Mouse (Mus musculus): Measurements from ENCODE around the gene Tpd52l2. TPM values are rescaled to one million over a fixed set of nuclear protein-coding genes. Genes with fewer than 3 reads are reported as not detected.

The Tpd52l2 gene
- polyA plus RNA-seq, 1 experiment from 2014 or later = 164 TPM

GRCm38 (mm10) chr2:181519201-181519600 is 22.3 kb downstream of the Tpd52l2 start:
- Histone ChIP-seq H3K9me3 (ENCODE audit: control insufficient read depth, low read length) (no peaks in the 10 kb centered on the region), H3K27ac (replicated peaks; ENCODE audit: low read depth, low read length) (peak overlapping the region; percentile 97), H3K27me3 (replicated peaks; ENCODE audit: control insufficient read depth, insufficient read depth, low read length) (no peaks in the 10 kb centered on the region), H3K9ac (ENCODE audit: low read depth, low read length) (peak overlapping the region; percentile 94), H3K4me1 (ENCODE audit: control insufficient read depth, insufficient read depth, low read length) (peaks cover 14% of the 10 kb centered on the region), H3K36me3 (ENCODE audit: control insufficient read depth, insufficient read depth, low read length) (peaks cover 41% of the 10 kb centered on the region), H3K4me2 (ENCODE audit: low read depth, low read length) (peak overlapping the region; percentile 62), H3K4me3 (ENCODE audit: low read depth, low read length) (peak overlapping the region; percentile 94)
- no peak for DNase-seq (ENCODE audit: low spot score)
- ATAC-seq (ENCODE audit: low read depth) = no peak
- 73% methylated on average over 3 of the region's 3 CpGs for WGBS

- H3K4me1 ChIP-seq (ENCODE audit: control insufficient read depth, insufficient read depth, low read length) = peaks cover 14% of the 10 kb centered on the region
- H3K27me3 ChIP-seq (replicated peaks; ENCODE audit: control insufficient read depth, insufficient read depth, low read length) = no peaks in the 10 kb centered on the region
- H3K36me3 ChIP-seq (ENCODE audit: control insufficient read depth, insufficient read depth, low read length) = peaks cover 31% of the 10 kb centered on the region
- peak; percentile 99 for ATAC-seq (ENCODE audit: low read depth)
- DNase-seq (ENCODE audit: low spot score) = peak; percentile 99
- peak within 1 kb of the TSS; percentile 94 for H3K9ac ChIP-seq (ENCODE audit: low read depth, low read length)
- peak within 1 kb of the TSS; percentile 94 for H3K4me3 ChIP-seq (ENCODE audit: low read depth, low read length)
- no peaks in the 10 kb centered on the region for H3K9me3 ChIP-seq (ENCODE audit: control insufficient read depth, low read length)
- WGBS = under 1% methylated on average over 67 of the region's 74 CpGs
- peak within 1 kb of the TSS; percentile 97 for H3K27ac ChIP-seq (replicated peaks; ENCODE audit: low read depth, low read length)
- peak within 1 kb of the TSS; percentile 62 for H3K4me2 ChIP-seq (ENCODE audit: low read depth, low read length)
These were observed 23.4 kb downstream of the Tpd52l2 start, which contains the start of gene Dnajc5 for GRCm38 (mm10) chr2:181520118-181520935. Dnajc5 (plus strand) TSS chr2:181520485.

DNA sequence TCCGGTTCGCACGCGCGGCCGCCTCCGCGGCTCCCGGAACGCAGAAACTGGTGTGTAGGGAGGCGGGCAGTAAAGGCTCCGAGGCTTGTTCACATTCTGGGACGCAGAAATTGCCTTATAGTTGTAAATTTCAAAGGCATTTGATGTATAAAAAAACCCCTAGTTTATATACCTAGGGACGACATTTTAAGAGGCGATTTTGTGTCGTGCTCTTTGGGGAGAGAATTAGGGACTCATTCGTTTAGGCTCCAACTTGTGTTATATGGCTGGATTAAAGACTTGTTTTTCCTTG is 23.9 kb downstream of the Tpd52l2 start:
- Histone ChIP-seq H3K9ac (ENCODE audit: low read depth, low read length) (peak overlapping the region; percentile 94), H3K27ac (replicated peaks; ENCODE audit: low read depth, low read length) (peak overlapping the region; percentile 97), H3K36me3 (ENCODE audit: control insufficient read depth, insufficient read depth, low read length) (peaks cover 25% of the 10 kb centered on the region), H3K4me1 (ENCODE audit: control insufficient read depth, insufficient read depth, low read length) (peaks cover 14% of the 10 kb centered on the region), H3K4me3 (ENCODE audit: low read depth, low read length) (peak overlapping the region; percentile 94), H3K9me3 (ENCODE audit: control insufficient read depth, low read length) (no peaks in the 10 kb centered on the region), H3K27me3 (replicated peaks; ENCODE audit: control insufficient read depth, insufficient read depth, low read length) (no peaks in the 10 kb centered on the region), H3K4me2 (ENCODE audit: low read depth, low read length) (peak overlapping the region; percentile 62)
- DNase-seq (ENCODE audit: low spot score) (no peak), ATAC-seq (ENCODE audit: low read depth) (no peak)
- 0% methylated on average over 17 of the region's 17 CpGs for WGBS

GRCm38 (mm10) chr2:181521491-181521890 is 24.5 kb downstream of the Tpd52l2 start:
- DNase-seq (ENCODE audit: low spot score) = no peak
- WGBS = 52% methylated on average over 10 of the region's 10 CpGs
- Histone ChIP-seq H3K4me1 (ENCODE audit: control insufficient read depth, insufficient read depth, low read length) (peaks cover 14% of the 10 kb centered on the region), H3K27me3 (replicated peaks; ENCODE audit: control insufficient read depth, insufficient read depth, low read length) (no peaks in the 10 kb centered on the region), H3K9me3 (ENCODE audit: control insufficient read depth, low read length) (no peaks in the 10 kb centered on the region), H3K36me3 (ENCODE audit: control insufficient read depth, insufficient read depth, low read length) (peaks cover 21% of the 10 kb centered on the region), H3K4me2 (ENCODE audit: low read depth, low read length) (peak overlapping the region; percentile 62), H3K27ac (replicated peaks; ENCODE audit: low read depth, low read length) (no peak overlapping the region), H3K4me3 (ENCODE audit: low read depth, low read length) (peak overlapping the region; percentile 94), H3K9ac (ENCODE audit: low read depth, low read length) (peak overlapping the region; percentile 94)
- no peak for ATAC-seq (ENCODE audit: low read depth)

- no peaks in the 10 kb centered on the region for H3K27me3 ChIP-seq (replicated peaks; ENCODE audit: control insufficient read depth, insufficient read depth, low read length)
- H3K4me2 ChIP-seq (ENCODE audit: low read depth, low read length) = no peak overlapping the region
- no peak for ATAC-seq (ENCODE audit: low read depth)
- H3K4me1 ChIP-seq (ENCODE audit: control insufficient read depth, insufficient read depth, low read length) = peaks cover 14% of the 10 kb centered on the region
- H3K27ac ChIP-seq (replicated peaks; ENCODE audit: low read depth, low read length) = no peak overlapping the region
- WGBS = 71% methylated on average over 5 of the region's 5 CpGs
- peaks cover 13% of the 10 kb centered on the region; the same call in 1 of the 2 replicates for H3K36me3 ChIP-seq (ENCODE audit: control insufficient read depth, insufficient read depth, low read length)
- no peak overlapping the region for H3K9ac ChIP-seq (ENCODE audit: low read depth, low read length)
- H3K9me3 ChIP-seq (ENCODE audit: control insufficient read depth, low read length) = no peaks in the 10 kb centered on the region
- DNase-seq (ENCODE audit: low spot score) = no peak
- H3K4me3 ChIP-seq (ENCODE audit: low read depth, low read length) = no peak overlapping the region
These were observed 25.9 kb downstream of the Tpd52l2 start for GRCm38 (mm10) chr2:181522811-181523210.

DNA sequence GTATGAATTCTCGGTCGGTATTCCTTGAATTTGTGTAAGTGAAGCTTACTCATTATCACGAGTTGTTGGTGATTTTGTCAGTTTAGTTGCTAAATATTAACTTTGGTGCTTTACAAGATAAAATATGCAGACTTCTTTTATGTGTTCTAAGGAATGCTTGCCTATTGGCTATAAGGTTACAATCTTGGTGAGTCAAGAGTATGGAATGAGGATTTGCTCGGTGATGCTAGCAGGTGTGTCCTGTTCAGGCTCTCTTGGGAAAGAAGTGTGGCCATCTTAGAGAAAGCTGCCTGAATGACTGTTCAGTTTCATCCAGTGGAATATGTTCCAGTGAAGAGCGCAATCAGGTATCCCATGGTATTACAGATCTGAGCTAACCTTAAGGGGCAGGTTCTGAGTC is 28.6 kb downstream of the Tpd52l2 start:
- DNase-seq (ENCODE audit: low spot score) (peak; percentile 29), ATAC-seq (ENCODE audit: low read depth) (no peak)
- no peak overlapping the region for H3K4me2 ChIP-seq (ENCODE audit: low read depth, low read length)
- no peaks in the 10 kb centered on the region for H3K27me3 ChIP-seq (replicated peaks; ENCODE audit: control insufficient read depth, insufficient read depth, low read length)
- H3K27ac ChIP-seq (replicated peaks; ENCODE audit: low read depth, low read length) = no peak overlapping the region
- H3K9ac ChIP-seq (ENCODE audit: low read depth, low read length) = no peak overlapping the region
- peaks cover 34% of the 10 kb centered on the region for H3K36me3 ChIP-seq (ENCODE audit: control insufficient read depth, insufficient read depth, low read length)
- peaks cover 4% of the 10 kb centered on the region for H3K4me1 ChIP-seq (ENCODE audit: control insufficient read depth, insufficient read depth, low read length)
- 86% methylated on average over 5 of the region's 5 CpGs for WGBS
- H3K4me3 ChIP-seq (ENCODE audit: low read depth, low read length) = no peak overlapping the region
- H3K9me3 ChIP-seq (ENCODE audit: control insufficient read depth, low read length) = peaks cover 13% of the 10 kb centered on the region

DNA sequence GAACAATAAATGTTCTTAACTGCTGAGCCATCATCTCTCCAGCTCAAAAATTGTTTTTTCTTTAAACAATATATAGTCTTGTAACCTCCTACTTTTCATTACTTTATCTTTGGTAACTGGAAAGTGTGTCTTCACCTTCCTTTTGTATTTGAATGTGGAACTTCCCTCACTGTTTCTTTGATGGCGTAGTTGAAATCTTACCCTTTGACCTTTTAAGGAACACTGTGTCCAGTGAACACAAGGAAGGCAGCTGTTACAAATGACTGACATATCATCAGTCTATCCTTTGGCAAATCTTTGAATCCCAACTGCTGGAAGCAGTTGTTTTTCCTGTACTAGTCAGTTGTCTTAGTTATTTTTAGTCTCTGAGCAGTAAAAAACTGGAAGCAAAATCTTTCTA is 32.1 kb downstream of the Tpd52l2 start:
- DNase-seq (ENCODE audit: low spot score) (no peak), ATAC-seq (ENCODE audit: low read depth) (no peak)
- Histone ChIP-seq H3K9ac (ENCODE audit: low read depth, low read length) (no peak overlapping the region), H3K27ac (replicated peaks; ENCODE audit: low read depth, low read length) (no peak overlapping the region), H3K4me2 (ENCODE audit: low read depth, low read length) (no peak overlapping the region), H3K4me3 (ENCODE audit: low read depth, low read length) (no peak overlapping the region), H3K4me1 (ENCODE audit: control insufficient read depth, insufficient read depth, low read length) (no peaks in the 10 kb centered on the region), H3K27me3 (replicated peaks; ENCODE audit: control insufficient read depth, insufficient read depth, low read length) (no peaks in the 10 kb centered on the region), H3K36me3 (ENCODE audit: control insufficient read depth, insufficient read depth, low read length) (peaks cover 48% of the 10 kb centered on the region), H3K9me3 (ENCODE audit: control insufficient read depth, low read length) (peaks cover 25% of the 10 kb centered on the region)
- WGBS = 91% methylated on average over 1 of the region's 1 CpGs

GRCm38 (mm10) chr2:181532589-181532988 is 35.6 kb downstream of the Tpd52l2 start:
- no peak for DNase-seq (ENCODE audit: low spot score)
- no peak overlapping the region for H3K9ac ChIP-seq (ENCODE audit: low read depth, low read length)
- H3K36me3 ChIP-seq (ENCODE audit: control insufficient read depth, insufficient read depth, low read length) = peaks cover 42% of the 10 kb centered on the region
- H3K4me1 ChIP-seq (ENCODE audit: control insufficient read depth, insufficient read depth, low read length) = no peaks in the 10 kb centered on the region
- no peaks in the 10 kb centered on the region for H3K27me3 ChIP-seq (replicated peaks; ENCODE audit: control insufficient read depth, insufficient read depth, low read length)
- H3K4me3 ChIP-seq (ENCODE audit: low read depth, low read length) = no peak overlapping the region
- H3K9me3 ChIP-seq (ENCODE audit: control insufficient read depth, low read length) = peaks cover 25% of the 10 kb centered on the region
- WGBS = 96% methylated on average over 3 of the region's 3 CpGs
- ATAC-seq (ENCODE audit: low read depth) = no peak
- H3K4me2 ChIP-seq (ENCODE audit: low read depth, low read length) = no peak overlapping the region
- no peak overlapping the region for H3K27ac ChIP-seq (replicated peaks; ENCODE audit: low read depth, low read length)

DNA sequence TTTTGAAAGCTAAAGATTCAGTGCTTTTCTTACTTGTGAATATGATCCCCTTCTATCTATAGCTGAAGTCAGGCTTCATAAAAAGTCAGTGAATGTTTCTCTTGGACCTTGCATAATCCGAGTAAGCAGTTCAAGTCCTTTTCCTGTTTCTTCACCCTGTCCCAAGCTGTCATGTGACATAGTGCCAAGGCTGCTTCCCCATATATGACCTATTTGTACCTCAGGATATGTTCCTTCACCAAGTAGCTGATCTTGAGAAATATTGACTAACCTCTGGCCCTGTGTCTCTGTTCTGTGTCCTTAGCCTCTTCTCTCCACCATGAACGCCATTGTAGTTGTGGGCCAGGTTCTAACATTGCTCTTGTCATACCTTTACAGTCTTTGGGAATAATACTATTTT is 39.5 kb downstream of the Tpd52l2 start:
- ATAC-seq (ENCODE audit: low read depth) (no peak), DNase-seq (ENCODE audit: low spot score) (no peak)
- Histone ChIP-seq H3K9me3 (ENCODE audit: control insufficient read depth, low read length) (0 out of 2 replicates have a peak, but pooled peaks cover 3% of the 10 kb centered on the region), H3K27me3 (replicated peaks; ENCODE audit: control insufficient read depth, insufficient read depth, low read length) (no peaks in the 10 kb centered on the region), H3K4me1 (ENCODE audit: control insufficient read depth, insufficient read depth, low read length) (no peaks in the 10 kb centered on the region), H3K27ac (replicated peaks; ENCODE audit: low read depth, low read length) (no peak overlapping the region), H3K4me2 (ENCODE audit: low read depth, low read length) (no peak overlapping the region), H3K9ac (ENCODE audit: low read depth, low read length) (no peak overlapping the region), H3K36me3 (ENCODE audit: control insufficient read depth, insufficient read depth, low read length) (peaks cover 22% of the 10 kb centered on the region; the same call in 1 of the 2 replicates), H3K4me3 (ENCODE audit: low read depth, low read length) (no peak overlapping the region)
- WGBS = 91% methylated on average over 2 of the region's 2 CpGs
